Mouse (Mus musculus) c-Kit-negative CD71-positive TER-119-positive erythroid progenitor cells, embryonic 14.5 days (primary cell): Measurements from ENCODE around the gene Spata32.

Experiments used
- DNase-seq: peaks from one replicate; pipeline ENCODE4 v3.0.0-alpha.2; 2013; ENCODE audit warnings: low read depth, low spot score

The Spata32 gene

DNA sequence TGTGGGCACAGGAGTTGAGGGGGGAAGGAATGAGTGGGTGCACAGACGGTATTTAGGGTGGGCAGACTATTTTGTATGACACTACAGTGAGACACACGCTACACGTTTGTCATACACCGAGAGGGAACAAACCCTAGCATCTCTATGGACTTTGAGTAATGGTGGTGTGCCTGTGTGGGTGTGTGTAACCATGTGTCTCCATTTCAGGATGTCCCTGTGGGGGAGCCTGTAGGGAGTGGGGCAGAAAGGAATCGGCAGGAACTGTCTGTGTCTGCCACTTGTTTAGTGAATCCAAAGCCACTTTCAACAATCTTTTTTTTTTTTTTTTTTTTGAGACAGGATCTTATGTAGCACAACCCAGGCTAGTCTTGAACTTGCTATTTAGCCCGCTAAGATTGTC, 12.0 kb downstream of the Spata32 start:
- DNase-seq, result no peak

DNA sequence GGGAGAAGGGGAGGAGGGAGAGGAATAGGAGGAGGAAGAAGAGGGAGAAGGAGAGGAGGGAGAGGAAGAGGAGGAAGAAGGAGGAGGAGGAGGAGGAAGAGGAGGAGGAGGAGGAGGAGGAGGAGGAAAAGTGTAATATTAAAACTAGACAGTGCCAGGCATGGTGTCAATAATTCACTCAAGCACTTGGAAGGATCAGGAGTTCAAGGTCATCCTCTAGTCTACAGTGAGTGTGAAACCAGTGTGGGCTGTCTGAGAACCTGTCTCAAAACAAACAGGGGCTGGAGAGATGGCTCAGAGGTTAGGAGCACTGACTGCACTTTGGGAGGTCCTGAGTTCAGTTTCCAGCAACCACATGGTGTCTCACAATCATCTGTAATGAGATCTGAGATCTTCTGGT, 15.9 kb downstream of the Spata32 start:
- DNase-seq, result no peak

DNA sequence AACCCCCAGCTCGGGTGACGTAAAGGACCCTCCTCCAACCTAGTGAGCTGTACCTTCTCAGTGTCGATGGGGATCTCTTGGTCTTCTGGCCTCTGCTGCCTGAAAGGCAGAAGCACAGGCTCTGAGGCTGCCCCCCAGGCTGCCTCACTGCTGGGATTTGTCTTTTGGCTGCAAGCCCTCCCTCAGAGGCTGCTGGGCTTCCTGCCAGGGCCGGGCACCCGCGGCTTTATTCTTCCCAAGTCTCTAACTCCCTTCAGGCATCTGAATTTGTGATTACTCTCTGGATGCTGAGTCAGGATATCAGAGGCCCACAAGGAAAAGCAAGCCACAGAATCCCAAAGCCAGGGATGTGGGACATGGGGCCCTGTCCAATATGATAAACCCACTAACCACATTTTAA, 16.6 kb downstream of the Spata32 start:
- no peak for DNase-seq

DNA sequence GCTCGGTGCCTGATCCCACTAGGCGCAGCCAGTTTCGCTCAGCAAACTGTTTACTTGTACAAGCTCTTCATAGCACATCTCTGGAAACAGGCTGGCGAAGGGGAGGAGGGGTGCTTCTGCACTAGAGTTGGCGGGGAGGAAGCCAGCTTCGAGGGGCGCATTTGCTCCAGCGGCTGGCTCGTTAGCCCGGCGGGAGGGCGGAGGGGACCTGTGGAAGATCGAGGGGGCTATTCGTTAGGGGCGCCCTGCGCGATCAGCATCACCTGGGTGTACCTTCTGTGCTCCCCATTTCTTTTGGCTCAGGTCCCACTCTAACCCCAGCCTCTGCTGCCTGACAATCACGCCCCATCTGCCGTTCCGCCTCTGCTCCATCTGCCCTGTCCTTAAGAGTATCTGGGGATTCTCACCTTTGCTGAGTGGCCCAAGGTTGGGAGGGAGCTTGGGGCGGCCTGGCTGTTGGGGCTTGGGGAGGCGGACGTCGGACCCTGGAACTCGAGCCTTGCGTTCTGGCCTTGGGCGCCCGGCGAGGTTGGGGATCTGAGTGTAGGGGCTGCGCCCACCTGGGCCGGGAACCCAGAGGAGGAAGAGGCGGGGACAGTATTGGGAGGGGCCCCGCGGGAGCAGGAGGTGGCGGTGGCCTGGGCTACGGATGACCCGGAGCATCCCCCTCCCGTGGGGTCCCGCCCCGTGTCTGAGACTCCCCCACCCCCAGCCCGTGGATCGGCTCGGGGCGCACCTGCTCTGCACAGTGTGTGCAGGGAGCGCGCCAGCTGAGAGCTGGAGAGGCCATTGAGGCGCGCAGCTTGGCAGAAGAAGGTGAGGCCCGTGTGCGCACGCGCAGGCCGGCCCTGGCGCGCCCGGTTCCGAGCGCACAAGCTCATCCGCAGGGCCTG, 19.1 kb downstream of the Spata32 start:
- no peak for DNase-seq

DNA sequence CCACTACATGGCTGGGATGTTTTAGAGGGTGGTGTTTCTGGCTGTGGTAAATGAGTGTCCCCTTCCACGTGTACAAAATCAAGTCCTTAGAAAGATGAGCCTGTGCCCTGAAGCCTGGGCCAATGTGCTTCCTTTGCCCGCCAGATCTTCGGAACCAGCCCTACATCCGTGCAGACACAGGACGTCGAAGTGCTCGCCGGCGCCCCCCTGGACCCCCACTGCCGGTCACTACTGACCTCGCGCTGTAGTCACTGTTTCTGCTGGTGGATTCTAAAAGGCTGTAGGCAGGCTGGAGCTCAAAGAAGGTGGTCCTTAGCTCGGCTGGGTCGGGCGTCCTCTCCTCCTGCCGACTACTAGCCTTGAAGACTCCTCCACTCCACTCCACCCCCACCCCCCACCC, 19.9 kb downstream of the Spata32 start:
- DNase-seq, result no peak

DNA sequence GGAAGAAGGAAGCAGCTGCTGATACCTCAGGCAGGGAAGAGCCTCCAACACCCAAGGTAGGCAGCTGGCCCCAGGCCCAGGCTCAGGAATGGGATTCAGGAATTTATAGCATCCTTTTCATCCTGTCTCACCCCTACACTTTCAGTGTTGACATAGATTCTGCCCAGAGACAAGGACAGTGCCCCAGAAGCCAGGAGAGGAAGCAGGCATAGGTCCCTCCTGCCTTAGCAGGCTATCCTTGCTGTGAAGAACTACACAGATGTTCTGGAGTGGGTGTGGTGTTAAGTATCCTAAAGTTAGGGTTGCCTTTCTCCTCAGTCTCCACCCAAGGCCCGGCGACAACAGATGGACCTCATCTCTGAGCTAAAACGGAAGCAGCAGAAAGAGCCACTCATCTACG, 20.9 kb downstream of the Spata32 start:
- DNase-seq, result no peak

DNA sequence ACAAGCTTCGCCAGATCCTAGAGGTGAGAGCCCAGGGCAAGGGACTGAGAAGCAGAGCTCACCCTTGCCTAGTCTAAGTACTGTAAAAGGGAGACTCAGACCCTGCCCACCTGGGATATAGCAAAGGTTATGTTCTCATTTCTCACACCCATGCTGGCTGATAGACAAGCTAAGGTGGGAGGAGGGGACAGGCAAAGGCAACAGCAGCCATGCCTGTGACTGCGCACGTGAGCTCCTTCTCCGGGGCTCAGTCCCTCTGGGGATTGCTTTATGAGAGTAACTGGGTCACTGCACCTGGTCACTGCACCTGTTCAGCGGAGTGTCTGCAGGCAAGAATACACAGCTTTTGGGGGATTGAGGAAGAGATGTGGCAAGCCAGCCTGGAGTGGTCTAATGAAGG, 22.6 kb downstream of the Spata32 start:
- no peak for DNase-seq

DNA sequence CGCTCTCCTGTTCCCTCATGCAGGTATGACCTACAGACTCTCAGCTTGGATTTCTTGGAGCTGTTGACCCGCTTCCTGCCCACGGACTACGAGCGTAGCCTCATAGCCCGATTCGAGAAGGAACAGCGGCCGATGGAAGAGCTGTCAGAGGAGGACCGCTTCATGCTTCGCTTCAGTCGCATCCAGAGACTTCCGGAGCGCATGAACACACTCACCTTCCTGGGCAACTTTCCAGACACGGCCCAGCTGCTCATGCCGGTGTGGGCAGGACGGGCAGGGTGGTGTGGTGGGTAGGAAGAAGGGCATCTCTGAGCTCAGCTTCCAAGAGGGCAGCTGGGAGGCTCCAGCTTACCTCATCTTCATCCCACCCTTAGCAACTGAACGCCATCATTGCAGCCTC, 23.0 kb downstream of the Spata32 start:
- DNase-seq, result no peak

DNA sequence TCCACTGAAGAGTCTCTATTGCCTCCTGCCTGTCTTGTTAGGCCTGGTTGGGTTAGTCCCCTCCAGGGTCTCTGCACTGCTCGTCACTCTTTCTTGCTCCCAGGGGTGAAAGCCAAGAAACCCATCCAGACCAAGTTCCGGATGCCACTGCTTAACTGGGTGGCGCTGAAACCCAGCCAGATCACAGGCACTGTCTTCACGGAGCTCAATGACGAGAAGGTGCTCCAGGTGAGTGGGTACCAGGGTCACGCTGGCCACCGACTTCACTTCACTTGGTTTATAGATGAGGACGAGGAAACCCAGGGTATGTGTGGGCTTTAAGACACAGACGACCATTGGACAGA, 24.4 kb downstream of the Spata32 start:
- no peak for DNase-seq

DNA sequence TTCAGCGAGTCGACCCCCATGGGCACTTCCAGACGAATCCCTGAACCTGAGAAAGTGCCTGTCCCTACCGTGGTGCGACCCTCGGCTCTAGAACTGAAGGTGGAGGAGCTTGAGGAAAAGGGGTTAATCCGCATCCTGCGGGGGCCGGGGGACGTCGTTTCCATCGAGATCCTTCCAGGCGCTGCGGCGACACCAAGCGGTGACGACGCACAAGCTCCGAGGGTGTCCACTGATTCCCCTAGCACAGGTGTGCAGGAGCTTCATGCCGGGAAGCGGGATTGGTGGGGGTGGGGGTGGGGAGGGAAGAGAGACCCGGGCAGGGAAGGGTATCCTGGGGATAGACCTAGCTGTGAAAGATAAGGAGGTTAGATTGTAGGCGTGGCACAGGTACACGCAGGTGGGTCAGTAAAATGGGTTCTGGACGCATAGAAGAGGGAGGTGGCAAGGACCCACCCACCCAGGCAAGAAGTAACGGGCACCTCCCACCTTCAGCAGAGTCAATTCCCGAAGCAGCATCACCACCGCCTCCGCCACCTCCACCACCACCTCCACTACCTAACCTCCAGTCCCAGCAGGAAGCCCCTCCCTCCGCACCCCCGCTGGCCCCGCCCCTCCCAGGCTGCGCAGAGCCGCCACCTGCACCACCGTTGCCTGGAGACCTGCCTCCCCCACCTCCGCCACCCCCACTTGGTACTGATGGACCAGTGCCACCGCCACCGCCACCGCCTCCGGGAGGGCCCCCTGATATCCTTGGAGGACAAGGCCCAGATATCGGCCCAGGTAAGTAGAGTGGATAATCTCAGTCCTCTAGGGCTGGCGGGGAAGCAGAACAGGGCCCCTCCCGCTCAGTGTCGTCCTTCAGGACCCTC, 25.0 kb downstream of the Spata32 start:
- no peak for DNase-seq

DNA sequence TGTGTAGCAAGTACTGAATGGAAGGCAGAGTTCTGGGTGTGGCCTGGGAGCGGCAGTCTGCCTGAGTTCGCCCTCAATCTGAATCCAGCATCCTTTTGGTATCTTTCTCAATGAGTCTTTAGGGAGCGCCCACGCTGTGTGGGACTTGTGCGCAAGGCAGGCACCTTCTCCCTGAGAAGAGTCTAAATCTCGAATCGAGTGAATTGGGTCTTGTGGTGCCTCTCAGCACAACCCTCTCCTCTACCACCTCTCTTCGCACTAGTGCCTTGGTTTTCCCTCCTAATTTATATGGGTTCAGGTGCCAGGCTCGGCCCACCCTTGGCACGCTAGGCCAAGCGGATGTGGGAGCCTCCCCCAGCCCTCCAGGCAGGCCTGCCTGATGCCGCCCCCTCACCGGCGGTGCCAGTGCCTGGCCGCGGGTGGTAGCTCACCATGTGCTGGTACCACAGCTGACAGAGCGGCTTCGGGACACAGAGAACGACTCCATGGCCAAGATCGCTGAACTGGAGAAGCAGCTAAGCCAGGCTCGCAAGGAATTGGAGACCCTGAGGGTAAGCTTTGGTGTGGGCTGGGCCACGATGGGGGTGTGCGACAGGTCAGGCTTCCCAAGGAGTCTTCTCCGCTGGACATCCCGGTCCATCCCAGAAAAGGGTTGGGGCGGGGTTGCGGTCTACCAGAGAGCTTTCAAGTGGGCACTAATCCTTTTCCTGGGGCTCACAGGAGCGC, 25.8 kb downstream of the Spata32 start:
- DNase-seq, result no peak

DNA sequence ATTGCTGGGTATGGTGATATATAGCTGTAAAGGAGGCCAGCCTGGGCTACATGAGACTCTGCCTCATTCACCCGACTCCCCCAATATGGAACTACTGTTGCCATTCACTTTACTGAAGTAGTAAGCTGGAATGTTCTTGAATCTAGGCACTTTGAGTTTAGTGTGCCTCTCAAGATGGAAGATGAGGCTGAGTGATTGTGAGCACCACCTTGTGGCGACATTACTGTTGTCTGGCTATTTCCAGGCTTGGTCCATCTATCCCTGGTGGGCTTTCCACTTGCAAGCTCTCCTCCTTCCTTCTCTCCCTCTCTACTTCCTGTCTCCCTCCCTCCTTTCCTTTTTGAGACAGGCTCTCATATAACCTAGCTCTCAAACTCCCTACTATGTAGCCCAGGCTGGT, 33.3 kb downstream of the Spata32 start:
- DNase-seq, result no peak

DNA sequence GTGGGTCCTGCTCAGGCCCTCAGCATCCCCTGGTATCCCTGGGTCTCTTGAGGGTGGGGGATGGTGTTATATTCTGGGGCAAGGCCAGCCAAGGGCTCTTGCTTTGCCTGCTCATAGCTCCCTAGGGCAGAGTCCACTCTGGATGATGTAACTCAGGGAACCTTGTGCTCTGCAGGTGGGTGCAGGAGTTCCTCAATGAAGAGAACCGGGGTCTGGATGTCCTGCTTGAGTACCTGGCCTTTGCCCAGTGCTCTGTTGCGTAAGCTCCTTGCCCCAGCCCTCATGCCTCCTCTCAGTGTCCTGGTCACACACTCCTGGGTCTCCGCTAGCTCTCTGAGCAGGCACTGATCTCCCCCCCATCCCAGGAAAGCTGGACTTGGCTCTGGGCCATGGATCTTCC, 36.3 kb downstream of the Spata32 start:
- DNase-seq, result no peak

DNA sequence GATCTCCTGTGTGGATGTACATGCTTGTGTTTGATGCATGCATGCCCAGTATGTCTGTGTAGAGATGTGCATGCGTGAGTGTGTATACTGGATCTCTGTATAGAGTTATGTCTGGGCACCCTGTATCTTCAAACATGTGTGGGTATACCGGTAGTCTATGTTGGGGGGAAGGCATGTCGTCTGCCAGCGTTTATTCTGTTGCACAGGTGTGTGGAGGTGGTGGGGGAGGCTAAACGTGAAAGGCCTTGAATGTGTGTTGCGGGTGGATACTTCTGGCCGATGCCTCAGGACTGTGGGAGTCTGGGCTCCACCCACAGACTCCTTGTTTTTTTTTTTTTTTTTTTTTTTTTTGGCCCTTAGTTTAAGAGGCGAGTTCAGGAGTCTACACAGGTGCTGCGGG, 36.9 kb downstream of the Spata32 start:
- DNase-seq, result no peak

DNA sequence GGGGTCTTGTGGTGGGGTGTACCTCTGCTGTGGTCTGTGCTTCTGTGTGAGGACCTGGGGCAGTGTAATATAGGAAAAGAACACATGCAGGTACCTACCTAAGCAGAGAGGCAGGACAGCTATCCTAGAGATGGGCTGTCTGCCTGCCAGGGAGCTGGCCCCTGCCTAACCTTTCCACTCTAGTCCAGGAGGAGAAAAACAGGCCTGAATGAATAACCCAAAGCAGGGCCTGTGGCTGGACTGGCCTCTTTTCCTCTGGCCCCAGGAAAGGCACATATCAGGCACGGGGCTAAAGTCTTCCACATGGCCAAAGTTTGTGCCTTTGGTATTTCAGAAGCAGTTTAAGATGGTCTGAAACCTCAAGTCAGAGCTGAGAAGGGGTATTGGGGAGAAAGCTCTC, 37.8 kb downstream of the Spata32 start:
- DNase-seq, result no peak

DNA sequence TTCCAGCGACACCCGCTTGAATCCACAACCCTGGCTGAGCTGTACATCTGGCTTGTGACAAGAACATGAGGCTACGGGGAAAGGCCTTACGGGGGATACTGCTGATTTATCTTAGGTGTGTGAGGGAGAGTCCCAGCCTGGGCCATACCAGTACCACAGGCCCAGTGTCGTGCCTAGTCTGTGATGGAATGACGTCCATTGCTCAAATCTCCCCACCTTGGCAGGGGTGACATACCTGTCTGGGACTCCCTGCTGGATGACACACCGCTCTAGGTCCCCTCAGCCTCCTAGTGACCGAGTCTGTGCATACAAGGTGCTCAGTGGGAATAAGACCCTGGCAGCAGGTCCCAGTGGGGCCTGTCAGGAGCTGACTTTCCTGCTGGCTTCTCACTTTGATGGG, 39.5 kb downstream of the Spata32 start:
- no peak for DNase-seq

DNA sequence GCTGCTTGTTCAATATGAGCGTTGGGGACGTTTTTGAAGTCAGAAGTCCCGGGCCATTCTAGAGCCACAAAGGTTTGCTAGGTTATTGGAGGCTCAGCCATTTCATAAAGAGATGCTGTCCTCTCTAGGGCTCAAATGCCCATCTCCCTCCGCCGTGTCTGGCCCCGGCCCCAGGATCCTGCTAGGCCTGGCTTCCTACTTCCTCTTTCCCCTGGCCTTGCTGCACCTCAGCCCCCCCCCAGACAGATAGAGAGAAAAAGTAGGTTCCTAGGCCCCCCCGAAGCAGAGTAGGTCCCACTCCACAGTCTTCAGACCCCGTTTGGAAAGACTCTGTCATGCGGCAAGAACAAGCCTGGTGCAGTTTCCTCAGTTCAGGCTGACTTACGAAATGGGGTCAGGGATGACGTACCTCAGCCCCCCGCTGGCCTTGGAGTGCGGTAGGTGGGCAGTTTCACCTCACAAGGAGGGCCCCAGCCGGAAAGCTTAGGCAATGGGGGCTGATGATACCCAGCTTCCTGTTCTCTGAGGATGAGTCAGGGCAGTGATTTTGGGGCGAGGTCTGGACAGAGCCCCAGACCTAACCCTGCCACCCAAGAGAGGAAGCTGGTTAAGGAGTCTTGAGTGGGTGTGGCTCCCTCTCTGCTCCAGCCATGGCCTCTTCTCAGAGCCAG, 40.3 kb downstream of the Spata32 start:
- DNase-seq, result no peak

DNA sequence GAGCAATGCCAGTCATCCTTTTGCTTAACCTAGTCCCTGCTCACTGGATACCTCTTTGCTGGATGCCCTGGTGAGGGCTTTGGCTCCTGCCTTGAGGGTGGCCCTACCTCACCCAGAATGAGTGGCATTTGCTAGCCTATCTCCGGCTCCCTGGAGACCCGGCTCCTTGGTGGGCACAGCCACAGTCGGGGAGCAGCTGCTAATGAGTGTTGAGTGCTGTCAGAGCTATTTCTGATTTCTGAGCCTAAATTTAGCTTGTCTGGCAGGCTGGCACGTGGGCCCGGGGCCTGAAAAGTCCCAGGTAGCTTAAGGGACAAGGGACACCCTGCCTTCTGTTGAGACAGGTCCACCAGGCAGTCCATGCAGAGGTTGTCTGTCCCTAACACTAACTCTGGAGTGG, 41.0 kb downstream of the Spata32 start:
- no peak for DNase-seq

DNA sequence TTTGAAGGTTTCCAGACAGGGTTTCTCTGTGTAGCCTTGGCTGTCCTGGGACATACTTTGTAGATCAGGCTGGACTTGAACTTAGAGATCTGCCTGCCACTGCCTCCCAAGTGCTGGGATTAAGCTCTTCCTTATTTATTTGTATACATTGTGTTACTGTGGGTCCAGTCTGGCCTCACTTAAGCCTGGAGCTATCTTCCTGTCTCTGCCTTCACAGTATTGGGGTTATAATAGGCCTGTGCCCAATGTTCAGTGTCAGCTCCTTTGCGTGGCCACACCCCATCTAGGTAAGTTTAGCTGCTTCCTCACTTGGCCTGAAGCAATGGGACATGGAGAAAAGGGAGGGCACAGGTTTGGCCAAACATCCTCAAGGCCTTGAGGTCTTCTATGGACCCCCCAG, 41.7 kb downstream of the Spata32 start:
- DNase-seq, result no peak

DNA sequence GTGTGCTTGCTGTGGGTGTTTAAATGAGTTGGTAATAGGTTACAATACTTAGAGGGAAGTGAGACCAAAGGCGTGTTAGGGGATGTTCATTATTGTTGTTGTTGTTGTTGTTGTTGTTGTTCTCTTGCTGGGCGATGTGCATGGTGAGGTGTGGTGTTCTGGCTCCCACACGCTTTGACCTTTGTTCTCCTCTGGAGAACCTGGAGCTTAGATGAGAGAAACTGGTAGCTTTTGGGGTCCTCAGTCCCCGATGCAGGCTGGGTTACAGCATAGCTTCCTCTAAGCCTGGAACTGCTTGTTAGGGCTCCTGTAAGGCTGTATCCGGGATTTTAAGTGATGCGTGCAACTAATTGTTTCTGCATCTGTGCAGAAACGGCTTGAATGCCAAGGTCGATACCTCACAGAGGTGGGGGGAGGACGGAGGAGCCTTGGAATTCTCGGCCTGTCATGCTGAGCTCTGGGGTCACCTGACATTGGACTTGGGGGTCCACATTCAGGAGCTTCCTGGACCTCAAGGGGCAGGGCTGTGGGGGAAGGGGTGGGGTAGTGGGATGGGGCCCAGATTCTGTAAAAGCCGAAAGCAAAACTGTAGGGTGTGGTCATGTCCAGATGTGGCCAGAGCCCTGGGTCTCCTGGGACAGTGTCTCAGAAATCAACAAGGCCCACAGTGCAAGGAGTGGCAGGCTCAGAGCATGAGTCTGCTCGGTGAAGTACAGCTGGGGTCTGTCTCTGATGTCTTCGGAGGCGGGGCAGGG, 42.4 kb downstream of the Spata32 start:
- no peak for DNase-seq

DNA sequence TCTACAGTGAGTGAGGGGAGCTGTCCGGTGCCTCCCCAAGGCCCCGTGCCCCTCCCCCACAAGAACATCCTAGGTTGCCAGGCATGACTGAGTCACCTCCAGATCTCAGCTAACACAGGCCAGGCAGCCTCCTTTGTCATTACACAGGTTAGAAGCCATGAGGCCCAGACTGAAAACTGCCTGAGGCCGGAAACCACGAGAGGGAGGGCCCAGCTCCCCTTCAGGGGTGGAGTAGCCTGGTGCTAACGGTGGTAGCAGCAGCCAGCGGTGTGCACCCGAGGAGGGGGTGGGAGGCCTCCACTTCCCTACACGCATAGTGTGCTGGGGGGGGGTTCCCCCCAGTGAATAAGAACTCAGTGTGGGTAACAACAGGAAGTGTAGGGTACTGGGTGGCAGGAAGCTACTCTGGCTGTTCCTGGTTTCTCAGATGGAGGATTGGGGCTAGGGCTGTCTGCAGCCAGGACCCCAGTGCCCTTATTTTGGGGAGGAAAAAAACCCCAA, 43.3 kb downstream of the Spata32 start:
- no peak for DNase-seq
